Mouse (Mus musculus): Measurements from ENCODE around the gene Plpp3. TPM values are rescaled to one million over a fixed set of nuclear protein-coding genes. Genes with fewer than 3 reads are reported as not detected.

Plpp3 gene
- total and polyA plus RNA-seq, 2 experiments, result 64.1 to 81.0 TPM

GRCm38 (mm10) chr4:105122429-105122828 lies 34.7 kb upstream of the Plpp3 start:
- H3K27me3 ChIP-seq (ENCODE audit: control insufficient read depth, insufficient read depth, low read length), result no peaks in the 10 kb centered on the region
- no peaks in the 10 kb centered on the region for H3K4me1 ChIP-seq (ENCODE audit: control insufficient read depth, insufficient read depth, low read length)
- 32% methylated on average over 8 of the region's 8 CpGs for WGBS
- peak; percentile 89 for TF ChIP-seq CTCF (IDR thresholded peaks at IDR 0.05; ENCODE audit: low read depth, low read length)
- no peak for TF ChIP-seq POLR2A (IDR thresholded peaks at IDR 0.05; ENCODE audit: extremely low read depth, insufficient read depth, low read length)
- H3K79me2 ChIP-seq (ENCODE audit: control insufficient read depth, insufficient read depth, low read length), result no peaks in the 10 kb centered on the region
- peak; percentile 76 for DNase-seq (ENCODE audit: extremely low read depth, low read depth, low spot score)
- no peak overlapping the region for H3K4me3 ChIP-seq (ENCODE audit: insufficient read depth, low read depth, low read length)
- no peak overlapping the region for H3K27ac ChIP-seq (replicated peaks; ENCODE audit: insufficient read depth, low read depth, low read length)
- no peaks in the 10 kb centered on the region for H3K36me3 ChIP-seq (ENCODE audit: control insufficient read depth, insufficient read depth, low read length)
- no peak overlapping the region for H3K9ac ChIP-seq (ENCODE audit: low read depth, low read length)

DNA sequence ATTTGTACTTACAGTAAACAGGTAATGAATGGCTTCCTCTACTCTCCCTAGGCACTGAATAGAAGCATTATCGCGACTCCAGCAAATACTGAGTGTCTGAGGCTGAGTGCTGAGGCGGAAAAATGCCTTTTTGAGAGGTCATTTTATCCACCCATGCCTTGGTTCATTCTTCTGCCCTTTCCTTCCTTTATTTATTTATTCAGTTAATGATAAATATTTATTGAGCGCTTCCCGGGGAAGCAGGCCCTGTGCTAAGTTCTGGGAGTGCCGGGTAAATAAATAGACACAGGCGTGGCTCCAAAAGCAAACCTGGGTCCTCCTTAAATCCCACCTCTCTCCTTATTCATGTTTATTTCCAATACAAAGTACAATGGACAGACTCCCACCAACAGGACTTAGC lies 27.9 kb upstream of the Plpp3 start:
- H3K27ac ChIP-seq (replicated peaks; ENCODE audit: insufficient read depth, low read depth, low read length), result peak overlapping the region; percentile 88
- H3K9ac ChIP-seq (ENCODE audit: low read depth, low read length), result peak overlapping the region; percentile 71
- H3K4me1 ChIP-seq (ENCODE audit: control insufficient read depth, insufficient read depth, low read length), result peaks cover 9% of the 10 kb centered on the region
- DNase-seq (ENCODE audit: extremely low read depth, low read depth, low spot score), result peak; percentile 80
- no peaks in the 10 kb centered on the region for H3K36me3 ChIP-seq (ENCODE audit: control insufficient read depth, insufficient read depth, low read length)
- H3K79me2 ChIP-seq (ENCODE audit: control insufficient read depth, insufficient read depth, low read length), result no peaks in the 10 kb centered on the region
- H3K27me3 ChIP-seq (ENCODE audit: control insufficient read depth, insufficient read depth, low read length), result no peaks in the 10 kb centered on the region
- WGBS, result 19% methylated on average over 7 of the region's 7 CpGs
- TF ChIP-seq CTCF (IDR thresholded peaks at IDR 0.05; ENCODE audit: low read depth, low read length), result no peak
- TF ChIP-seq POLR2A (IDR thresholded peaks at IDR 0.05; ENCODE audit: extremely low read depth, insufficient read depth, low read length), result no peak
- peak overlapping the region; percentile 54 for H3K4me3 ChIP-seq (ENCODE audit: insufficient read depth, low read depth, low read length)

DNA sequence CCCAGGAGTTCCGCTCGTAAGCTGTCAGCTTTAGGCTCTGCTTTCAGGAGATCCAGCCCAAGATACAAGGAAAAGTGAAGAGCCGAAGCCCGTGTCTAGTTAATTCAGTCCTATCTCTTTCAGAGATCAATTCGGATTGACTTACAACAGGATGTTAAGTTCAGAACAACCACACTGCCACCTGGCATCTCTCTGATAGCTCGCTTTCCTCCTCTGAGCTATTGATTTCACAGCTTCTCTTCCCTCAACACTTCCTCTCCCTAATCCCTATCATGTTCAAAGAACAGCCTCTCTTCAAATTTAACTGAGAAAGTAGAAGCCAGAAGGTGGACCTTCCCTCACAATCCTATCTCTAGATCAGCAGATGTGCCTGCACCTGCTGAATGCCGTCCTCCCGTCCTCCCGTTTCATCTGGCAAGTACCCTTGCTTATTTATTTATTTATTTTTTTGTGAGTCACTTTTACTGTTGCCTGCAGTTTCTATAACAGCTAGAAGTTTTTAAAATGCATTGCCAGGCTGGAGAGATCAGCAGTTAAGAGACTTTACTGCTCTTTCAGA lies 25.3 kb upstream of the Plpp3 start:
- H3K79me2 ChIP-seq (ENCODE audit: control insufficient read depth, insufficient read depth, low read length), result no peaks in the 10 kb centered on the region
- no peaks in the 10 kb centered on the region for H3K36me3 ChIP-seq (ENCODE audit: control insufficient read depth, insufficient read depth, low read length)
- DNase-seq (ENCODE audit: extremely low read depth, low read depth, low spot score), result no peak
- 87% methylated on average over 9 of the region's 9 CpGs for WGBS
- H3K4me3 ChIP-seq (ENCODE audit: insufficient read depth, low read depth, low read length), result no peak overlapping the region
- no peak overlapping the region for H3K9ac ChIP-seq (ENCODE audit: low read depth, low read length)
- H3K4me1 ChIP-seq (ENCODE audit: control insufficient read depth, insufficient read depth, low read length), result peaks cover 9% of the 10 kb centered on the region
- no peak overlapping the region for H3K27ac ChIP-seq (replicated peaks; ENCODE audit: insufficient read depth, low read depth, low read length)
- TF ChIP-seq POLR2A (IDR thresholded peaks at IDR 0.05; ENCODE audit: extremely low read depth, insufficient read depth, low read length) (no peak), CTCF (IDR thresholded peaks at IDR 0.05; ENCODE audit: low read depth, low read length) (no peak)
- no peaks in the 10 kb centered on the region for H3K27me3 ChIP-seq (ENCODE audit: control insufficient read depth, insufficient read depth, low read length)

DNA sequence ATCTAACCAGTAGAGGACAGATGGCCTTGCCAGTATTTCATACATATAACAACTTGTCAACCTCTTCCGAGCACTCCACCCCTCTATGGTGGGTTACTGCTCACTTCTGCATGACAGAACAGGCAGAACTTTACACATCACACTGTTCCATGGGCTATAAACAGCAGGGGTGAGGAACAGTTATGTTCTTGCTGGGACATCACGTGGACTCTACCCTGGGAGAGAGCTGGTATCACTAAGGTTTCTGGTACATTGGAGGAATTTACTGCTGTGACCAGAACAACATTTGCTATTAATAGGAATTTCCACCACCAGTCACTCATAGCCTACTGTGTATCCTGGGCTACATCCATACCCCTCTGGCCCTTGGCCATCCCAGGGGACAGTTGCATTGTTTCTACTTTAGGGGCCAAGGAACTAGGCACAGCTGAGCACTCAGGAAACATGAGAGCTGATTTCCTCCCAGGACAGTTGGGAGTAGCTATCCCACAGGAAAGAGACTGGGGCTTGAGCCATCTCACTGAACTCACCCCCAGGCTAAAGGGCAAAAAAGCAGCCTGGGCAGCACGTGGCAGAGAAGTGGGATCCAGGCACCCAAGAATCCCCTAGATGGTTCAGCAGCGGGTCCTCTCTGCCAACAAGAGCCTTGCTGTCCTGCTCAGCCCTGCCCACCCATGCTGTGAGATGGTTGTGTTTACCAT lies 23.6 kb upstream of the Plpp3 start:
- WGBS, result 89% methylated on average over 4 of the region's 4 CpGs
- DNase-seq (ENCODE audit: extremely low read depth, low read depth, low spot score), result no peak

DNA sequence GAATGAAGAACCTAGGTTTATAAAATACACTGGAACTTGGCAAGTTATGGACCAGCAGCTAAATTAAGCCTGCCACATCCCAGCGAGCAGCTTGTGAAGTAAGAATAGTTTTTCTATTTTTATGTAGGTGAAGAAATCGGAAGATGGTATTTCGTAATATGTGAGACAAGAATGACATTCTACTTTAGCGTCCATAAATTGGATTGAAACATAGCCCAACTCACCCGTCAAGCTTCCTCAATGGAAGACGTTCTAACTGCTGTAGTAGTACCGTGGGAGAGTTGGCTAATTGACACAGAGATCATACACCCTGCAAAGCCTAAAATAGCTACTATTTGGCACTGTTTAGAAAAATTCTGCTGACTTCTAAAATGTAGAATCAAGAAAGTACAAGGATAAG lies 7.7 kb upstream of the Plpp3 start:
- DNase-seq (ENCODE audit: extremely low read depth, low read depth, low spot score), result no peak
- Histone ChIP-seq H3K4me3 (ENCODE audit: insufficient read depth, low read depth, low read length) (no peak overlapping the region), H3K4me1 (ENCODE audit: control insufficient read depth, insufficient read depth, low read length) (peaks cover 3% of the 10 kb centered on the region), H3K27me3 (ENCODE audit: control insufficient read depth, insufficient read depth, low read length) (no peaks in the 10 kb centered on the region), H3K79me2 (ENCODE audit: control insufficient read depth, insufficient read depth, low read length) (no peaks in the 10 kb centered on the region), H3K36me3 (ENCODE audit: control insufficient read depth, insufficient read depth, low read length) (no peaks in the 10 kb centered on the region), H3K27ac (replicated peaks; ENCODE audit: insufficient read depth, low read depth, low read length) (no peak overlapping the region), H3K9ac (ENCODE audit: low read depth, low read length) (no peak overlapping the region)
- WGBS, result 52% methylated on average over 7 of the region's 7 CpGs
- no peak for TF ChIP-seq CTCF (IDR thresholded peaks at IDR 0.05; ENCODE audit: low read depth, low read length)
- TF ChIP-seq POLR2A (IDR thresholded peaks at IDR 0.05; ENCODE audit: extremely low read depth, insufficient read depth, low read length), result no peak

More for the DNA sequence above, 23.6 kb upstream of the Plpp3 start:
- no peak overlapping the region for H3K27ac ChIP-seq (replicated peaks; ENCODE audit: insufficient read depth, low read depth, low read length)
- H3K9ac ChIP-seq (ENCODE audit: low read depth, low read length), result no peak overlapping the region
- no peaks in the 10 kb centered on the region for H3K36me3 ChIP-seq (ENCODE audit: control insufficient read depth, insufficient read depth, low read length)
- no peaks in the 10 kb centered on the region for H3K79me2 ChIP-seq (ENCODE audit: control insufficient read depth, insufficient read depth, low read length)
- no peak for TF ChIP-seq POLR2A (IDR thresholded peaks at IDR 0.05; ENCODE audit: extremely low read depth, insufficient read depth, low read length)
- H3K27me3 ChIP-seq (ENCODE audit: control insufficient read depth, insufficient read depth, low read length), result no peaks in the 10 kb centered on the region
- H3K4me1 ChIP-seq (ENCODE audit: control insufficient read depth, insufficient read depth, low read length), result peaks cover 11% of the 10 kb centered on the region
- no peak overlapping the region for H3K4me3 ChIP-seq (ENCODE audit: insufficient read depth, low read depth, low read length)

Measured in liver, adult 2 months (tissue).